Mouse (Mus musculus) gastrocnemius, postnatal 4 days (tissue): ENCODE measurements around the gene Tdrd7. TPM values are rescaled to one million over a fixed set of nuclear protein-coding genes. Genes with fewer than 3 reads are reported as not detected.

Experiments
- DNase-seq, 2 experiments: peaks; one replicate each; pipeline ENCODE4 v3.0.0; 2021 to 2022; ENCODE audit warnings: low spot score in 2 of 2, mixed read lengths in 2 of 2
- total RNA-seq, 2 experiments: library from RNA; stranded (reverse); gene quantifications; 2 replicates each; pipeline ENCODE4 v1.2.3; 2021

Tdrd7 gene
- total RNA-seq, 2 experiments from 2014 or later, result 18.9 to 19.0 TPM

- DNase-seq, result peak; percentile 99 to 100
Observed at GRCm38 (mm10) chr4:45971806-45972447, 6.8 kb downstream of the Tdrd7 start.

DNA sequence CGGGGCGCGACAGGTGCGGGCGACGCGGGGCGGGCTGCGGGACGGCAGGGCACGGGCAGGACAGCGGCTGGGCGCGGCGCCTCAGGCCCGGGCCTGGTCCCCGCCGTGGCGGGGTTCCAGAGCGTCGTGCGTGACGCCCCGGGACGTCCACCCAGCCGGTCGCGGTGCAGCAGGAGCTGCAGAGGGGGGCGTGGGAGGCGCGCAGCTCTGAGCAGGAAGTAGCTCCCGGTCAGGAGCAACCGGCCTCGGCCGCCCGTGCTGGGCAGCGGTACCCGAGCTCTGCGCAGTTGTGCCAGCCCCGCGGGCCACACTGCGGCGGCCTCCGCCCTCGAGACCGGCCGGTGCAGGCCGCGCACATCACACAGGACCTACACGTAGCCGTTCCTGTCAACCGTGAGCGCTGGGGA is 7.3 kb downstream of the Tdrd7 start:
- DNase-seq, result peak; percentile 44 to 64

GRCm38 (mm10) chr4:45972951-45973350 is 7.8 kb downstream of the Tdrd7 start:
- no peak for DNase-seq

GRCm38 (mm10) chr4:45976931-45977667 is 12.0 kb downstream of the Tdrd7 start:
- DNase-seq, result no peak

DNA sequence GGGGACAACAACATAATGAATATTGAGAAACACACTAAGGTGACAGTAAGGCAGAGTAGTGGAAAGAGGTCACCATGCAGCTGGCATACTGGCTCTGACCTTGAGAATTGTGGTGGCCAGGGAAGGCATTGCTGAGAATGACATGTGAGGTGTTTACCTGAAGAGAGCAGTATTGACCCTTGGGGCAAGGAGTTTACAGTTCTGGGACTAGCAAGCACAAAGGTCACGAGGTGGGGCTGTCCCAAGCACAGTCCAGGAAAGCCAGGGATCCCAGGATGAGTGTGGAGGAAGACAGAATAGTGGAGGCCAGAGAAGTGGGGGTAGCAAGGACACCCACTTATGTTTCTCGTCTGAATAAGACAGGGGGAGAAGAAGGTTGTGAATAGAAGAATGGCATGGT is 14.8 kb downstream of the Tdrd7 start:
- no peak for DNase-seq

- DNase-seq, result no peak
Observed at GRCm38 (mm10) chr4:45981054-45981453, 15.9 kb downstream of the Tdrd7 start.

DNA sequence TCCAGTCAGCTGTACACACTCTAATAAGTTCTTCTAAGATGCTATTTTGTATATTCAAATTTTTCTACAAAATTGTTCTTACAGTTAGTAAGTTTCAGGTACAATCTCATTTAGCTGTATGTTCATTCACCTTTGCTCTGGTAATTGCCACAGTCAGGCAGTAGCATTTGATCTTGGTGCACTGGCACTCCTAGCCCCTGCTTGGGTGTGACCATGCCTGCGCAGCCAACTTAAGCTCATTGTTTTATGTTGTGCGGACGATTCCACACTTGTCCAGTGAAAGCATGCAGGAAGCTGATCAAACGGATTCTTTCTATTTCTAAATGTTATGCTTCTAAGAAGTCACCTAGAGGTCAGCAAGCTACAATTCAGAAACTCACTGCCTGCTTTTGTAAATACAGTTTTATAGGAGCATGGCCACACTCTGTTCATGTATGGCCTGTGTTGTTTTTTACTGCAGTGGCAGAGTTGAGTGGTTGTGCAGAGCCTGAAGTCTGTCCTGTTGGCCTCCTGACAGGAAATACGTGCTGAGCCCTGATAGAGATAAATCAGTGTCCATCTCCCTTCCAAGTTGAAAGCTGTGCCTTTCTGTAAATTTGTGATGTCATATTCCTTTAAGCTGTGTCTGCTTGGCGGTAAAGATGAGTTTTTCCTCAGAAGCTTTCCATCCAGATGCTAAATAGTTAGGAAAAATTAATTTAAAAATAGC is 25.4 kb downstream of the Tdrd7 start:
- no peak for DNase-seq

DNA sequence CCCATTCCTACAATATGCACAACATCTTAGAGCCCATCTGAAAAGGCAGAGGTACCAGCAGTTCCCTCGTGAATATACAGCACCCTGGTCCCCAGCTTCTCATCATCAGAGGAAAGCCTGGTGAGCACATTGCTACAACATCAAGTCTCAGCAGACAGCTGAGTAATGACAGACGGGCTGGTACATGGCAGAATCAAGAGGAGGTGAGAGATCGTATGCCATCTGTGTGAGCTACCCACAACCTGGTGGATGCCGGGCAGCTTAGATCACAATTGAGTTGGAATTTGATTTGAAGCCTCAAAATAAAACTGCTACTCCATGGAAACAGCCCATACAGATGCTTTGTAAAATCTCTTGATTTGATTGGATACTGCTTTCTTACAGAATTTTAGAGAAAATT is 33.4 kb downstream of the Tdrd7 start:
- DNase-seq, result no peak

DNA sequence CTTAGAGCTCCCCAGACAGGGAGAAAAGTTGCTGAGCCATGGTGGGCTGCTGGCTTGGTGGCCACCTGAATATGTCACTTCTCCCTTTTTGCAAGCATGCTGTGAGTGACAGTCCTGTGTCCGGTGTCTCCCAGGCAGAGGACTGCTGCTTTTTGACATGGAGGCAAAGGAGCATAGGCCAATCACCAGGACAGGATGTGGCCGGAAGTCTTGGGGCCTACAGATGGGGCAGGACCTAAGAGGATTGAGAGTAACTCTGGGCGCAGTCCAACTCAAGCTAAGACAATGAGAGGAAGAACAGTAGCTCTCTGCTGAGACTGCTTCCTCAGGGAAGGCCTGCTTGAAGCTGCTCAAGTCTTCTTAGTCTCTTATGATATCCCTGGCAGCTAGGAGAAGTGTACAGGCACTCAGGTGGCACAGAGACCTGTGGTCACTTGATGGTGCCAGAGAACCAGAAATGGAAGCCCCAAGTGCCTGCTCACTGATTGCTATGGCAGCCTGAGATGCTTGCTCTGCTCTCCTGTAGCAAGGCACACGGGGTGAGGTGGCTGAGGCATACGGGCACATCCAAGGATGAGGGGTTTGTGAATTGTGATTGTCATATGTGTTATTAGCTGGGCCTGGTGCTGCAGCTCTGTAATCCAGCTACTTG is 43.1 kb downstream of the Tdrd7 start:
- DNase-seq, result no peak

GRCm38 (mm10) chr4:46011698-46012097 is 46.6 kb downstream of the Tdrd7 start:
- no peak for DNase-seq

- no peak for DNase-seq
Observed at GRCm38 (mm10) chr4:46015605-46016004, 50.5 kb downstream of the Tdrd7 start.

- no peak for DNase-seq
Observed at GRCm38 (mm10) chr4:46023021-46023481, 57.9 kb downstream of the Tdrd7 start.

- DNase-seq, result peak in 1 of 2 experiments; percentile 37
Observed at GRCm38 (mm10) chr4:46025893-46026292, 60.8 kb downstream of the Tdrd7 start.

GRCm38 (mm10) chr4:46028224-46028623 is 63.1 kb downstream of the Tdrd7 start:
- DNase-seq, result peak in 1 of 2 experiments; percentile 48

DNA sequence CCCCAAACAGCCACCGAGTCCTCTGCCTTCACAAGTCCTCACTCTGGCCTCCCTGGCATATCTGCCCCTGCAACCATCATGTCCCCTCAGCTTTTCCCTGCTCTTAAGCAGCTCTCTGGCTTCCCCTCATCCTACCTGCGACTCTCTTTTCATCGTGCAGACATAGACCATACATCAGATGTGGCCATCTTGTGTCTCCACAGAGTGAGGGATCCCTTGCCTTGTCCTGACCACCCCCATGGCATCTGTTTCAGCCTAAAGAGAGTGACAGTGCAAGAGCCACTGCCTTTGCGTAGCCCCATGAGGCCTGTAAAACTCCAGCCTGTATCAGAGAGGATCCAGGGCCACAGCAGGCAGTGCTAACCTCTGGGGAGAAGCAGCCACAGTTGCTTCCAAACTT is 63.6 kb downstream of the Tdrd7 start:
- DNase-seq, result no peak

- no peak for DNase-seq
Observed at GRCm38 (mm10) chr4:46029552-46029951, 64.4 kb downstream of the Tdrd7 start.

GRCm38 (mm10) chr4:46032448-46032847 is 67.3 kb downstream of the Tdrd7 start:
- no peak for DNase-seq

GRCm38 (mm10) chr4:46033197-46033596 is 68.1 kb downstream of the Tdrd7 start:
- no peak for DNase-seq

DNA sequence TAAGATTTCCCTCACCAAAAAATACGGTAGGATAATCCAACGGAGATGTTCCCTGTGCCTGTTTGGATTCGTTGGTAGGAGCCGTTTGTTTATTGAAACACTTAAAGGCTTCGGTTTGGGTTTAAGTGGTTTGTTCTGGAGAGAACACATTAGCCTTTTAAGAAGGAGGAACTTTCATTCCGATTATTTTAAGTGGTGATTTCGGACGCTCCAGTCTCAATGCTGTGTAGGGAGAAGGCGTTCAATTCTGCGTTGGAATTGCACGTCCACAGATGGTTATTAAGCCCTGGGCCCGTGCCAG is 73.4 kb downstream of the Tdrd7 start:
- no peak for DNase-seq

DNA sequence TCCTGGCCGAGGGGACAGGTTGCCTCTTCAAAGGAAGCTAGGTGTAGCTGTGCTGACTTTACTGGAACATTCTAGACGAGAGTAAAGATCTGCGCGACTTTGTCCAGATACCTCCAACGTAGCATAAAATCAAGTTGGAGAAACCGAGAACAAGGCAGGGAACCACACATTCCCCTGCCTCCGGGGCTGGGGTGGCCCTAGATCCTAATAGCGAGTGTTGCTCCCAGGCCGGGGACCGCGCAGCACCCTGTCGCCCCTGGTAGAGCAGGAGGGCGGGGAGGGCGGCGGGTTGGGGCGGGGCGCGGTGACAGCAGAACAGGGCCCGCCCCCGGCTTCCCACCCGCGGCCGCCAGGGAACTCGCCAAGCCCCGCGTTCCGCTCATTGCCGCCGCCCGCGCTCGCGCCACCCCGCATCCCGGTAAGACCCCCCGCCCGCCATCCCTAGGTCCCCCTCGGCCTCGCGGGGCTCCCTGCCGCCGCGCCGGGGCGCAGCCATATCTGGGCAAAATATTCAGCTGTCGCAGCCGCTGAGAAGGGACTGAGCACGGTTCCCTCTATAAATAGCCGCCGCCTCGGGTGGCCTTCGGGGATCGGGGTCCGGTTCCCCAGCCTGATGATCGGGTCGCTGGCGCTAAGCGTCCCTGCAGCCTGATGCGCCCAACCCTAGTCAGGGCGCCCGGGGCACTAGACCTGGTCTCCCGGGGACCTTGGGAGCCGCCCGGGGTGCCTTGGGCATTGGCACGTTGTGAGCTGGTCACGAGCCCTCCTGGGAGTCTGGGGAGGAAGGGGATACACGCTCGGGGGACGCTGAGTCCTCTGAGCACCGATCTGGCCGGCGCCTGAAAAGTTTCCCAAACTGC is 74.0 kb downstream of the Tdrd7 start, which contains the start of gene Tmod1:
TSS of gene Tmod1 (plus strand) at position 44 of the 860 bp plus-strand sequence.
- peak; percentile 48 to 73 for DNase-seq

GRCm38 (mm10) chr4:46039899-46040298 is 74.8 kb downstream of the Tdrd7 start:
- no peak for DNase-seq
